Mouse (Mus musculus) retina, postnatal 1 day (tissue): ENCODE measurements around the gene Gm21976.

ENCODE experiments used
- DNase-seq: peaks from one replicate; pipeline ENCODE4 v3.0.0-alpha.2; 2012

Gene Gm21976

GRCm38 (mm10) chr13:98279686-98280085, at the start of gene Gm21976:
TSS of gene Gm21976 (plus strand) at chr13:98279887.
- no peak for DNase-seq

DNA sequence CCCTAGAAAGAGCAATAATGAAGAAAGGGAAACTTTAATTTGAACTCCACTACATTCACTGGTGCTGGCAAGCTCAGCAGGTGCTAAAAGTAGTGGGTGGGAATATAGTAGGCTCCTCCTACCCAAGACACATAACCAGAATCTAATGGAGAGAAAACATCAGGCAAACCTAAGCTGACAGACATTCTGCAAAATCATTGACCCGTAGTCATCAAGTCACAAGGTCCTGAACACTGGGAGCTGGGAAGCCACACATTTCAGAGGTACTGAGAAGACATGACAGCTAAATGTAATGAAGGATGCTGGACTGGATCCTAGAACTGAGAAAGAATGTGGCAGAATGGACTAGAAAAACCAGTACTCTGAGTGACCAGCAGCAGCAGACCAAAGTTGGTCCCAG, 49.2 kb upstream of the Gm21976 start:
- DNase-seq: peak; percentile 85

DNA sequence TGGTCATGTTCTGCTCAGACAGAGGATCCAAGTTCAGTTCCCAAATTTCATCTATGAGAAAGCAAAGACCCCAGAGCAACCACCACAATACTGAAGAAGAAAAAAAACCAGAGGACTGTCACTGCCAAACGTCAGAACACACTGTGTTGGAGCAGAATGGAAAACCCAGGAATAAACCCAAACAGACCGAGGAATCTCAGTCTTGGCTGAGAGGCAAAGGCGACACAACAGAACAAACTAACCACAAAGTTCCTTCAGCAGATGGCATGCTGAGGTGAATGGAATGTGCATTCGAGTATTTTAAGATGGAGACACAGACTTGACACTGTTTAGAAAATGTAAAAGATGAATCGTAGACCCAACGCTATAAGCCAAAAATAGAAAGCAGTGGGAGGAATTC, 44.2 kb upstream of the Gm21976 start:
- no peak for DNase-seq

DNA sequence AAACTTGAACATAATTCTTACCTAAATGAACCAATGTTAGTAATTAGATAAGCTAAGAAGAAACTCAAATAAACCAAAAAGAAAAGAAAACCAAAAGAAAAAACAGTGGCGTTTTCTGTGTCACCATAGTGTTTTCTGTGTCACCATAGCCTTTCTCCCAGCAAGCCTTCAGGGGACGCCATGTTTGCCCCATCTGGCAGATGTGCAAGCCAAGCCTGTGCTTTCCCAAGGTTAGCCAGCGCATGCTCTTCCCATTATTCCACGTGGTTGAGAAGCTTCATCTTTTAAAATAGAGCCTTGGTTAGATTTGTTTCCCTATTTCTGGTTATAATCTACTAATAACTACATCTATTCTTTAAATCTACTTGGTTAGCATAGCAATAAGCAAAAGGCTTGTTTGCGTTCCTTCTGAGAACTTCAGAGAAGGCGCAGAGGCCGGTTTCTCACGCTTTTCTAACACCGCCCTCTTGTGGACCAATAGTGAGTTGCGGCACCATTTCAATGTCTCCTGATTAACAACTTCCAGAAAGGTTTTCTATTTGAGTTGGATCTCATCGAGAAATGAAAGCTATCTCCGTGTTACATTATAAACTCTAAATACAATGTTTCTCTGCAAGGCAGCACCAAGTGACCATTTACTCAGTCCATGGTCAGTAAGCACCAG, 39.6 kb upstream of the Gm21976 start:
- peak; percentile 76 for DNase-seq

DNA sequence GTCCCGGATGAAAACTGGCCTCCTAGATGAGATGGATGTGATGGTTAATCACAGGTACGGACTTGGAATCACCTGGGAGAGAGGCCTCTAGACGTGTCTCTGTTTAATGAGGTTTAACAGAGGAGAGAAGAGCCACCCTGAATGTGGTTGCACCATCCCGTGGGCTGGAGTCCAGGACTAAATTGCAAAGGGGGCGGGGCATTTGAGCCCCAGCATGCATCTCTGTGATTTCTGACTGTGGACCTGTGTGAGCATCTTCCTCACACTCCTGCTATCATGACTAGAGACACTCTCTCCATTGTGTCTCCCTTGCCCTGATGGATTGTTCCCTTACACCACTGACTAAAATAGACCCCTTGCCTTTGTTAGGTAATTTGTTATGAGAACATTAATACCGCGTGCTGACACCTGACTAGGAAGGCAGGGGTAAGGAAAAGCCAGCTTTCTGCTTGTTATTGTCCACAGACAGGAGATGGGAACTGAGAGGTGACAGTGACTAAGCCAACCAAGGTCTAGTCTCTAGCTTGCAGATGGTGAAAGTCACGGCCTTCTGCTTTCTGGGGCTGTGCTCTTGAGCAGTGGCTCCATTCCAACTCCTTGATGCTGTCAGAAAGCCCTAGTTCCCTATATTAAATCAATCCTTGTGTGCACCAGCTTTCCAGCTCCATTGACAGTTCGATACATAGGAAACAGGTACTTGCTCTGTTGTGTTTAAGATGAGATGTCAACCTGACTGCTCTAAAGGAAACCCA, 38.0 kb upstream of the Gm21976 start:
- no peak for DNase-seq

DNA sequence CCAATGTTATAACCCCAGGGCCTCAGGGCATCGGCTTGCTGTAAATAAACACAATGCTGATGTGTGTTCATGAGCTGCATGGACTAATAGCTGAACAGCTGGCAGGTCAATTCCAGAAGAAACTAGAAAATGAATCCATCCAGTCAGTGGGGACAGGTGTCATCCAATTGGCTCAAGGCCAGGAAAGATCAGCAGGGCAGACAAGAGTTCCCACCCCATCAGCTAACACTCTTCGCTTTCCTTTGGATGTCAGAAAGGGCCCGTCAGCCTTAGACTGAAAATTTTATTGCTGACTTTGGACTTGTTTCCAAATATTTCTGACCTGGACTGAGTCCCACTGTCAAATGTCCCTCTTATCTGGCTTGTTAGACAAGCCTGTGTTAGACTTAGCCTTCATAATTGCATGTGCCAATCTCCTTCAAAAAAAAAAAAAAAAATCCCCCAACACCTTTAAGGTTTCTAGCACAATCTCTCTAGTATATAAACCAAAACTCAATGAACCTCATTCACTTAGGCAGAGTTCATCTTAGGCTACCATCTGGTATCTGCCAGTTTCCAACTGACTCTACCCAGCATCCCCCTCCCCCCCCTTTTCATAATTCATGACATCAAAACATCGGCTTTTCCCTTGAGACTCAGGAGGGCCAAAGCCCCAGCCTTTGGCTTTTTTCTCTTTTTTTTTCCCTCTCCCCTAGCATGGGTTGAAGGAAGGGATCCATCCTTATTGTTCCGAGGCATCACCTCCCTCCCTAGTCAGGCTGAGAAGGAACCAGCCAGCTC, 34.9 kb upstream of the Gm21976 start:
- DNase-seq: peak; percentile 51

GRCm38 (mm10) chr13:98245386-98245785, 34.3 kb upstream of the Gm21976 start:
- no peak for DNase-seq

GRCm38 (mm10) chr13:98249594-98249993, 30.1 kb upstream of the Gm21976 start:
- no peak for DNase-seq

GRCm38 (mm10) chr13:98254921-98255320, 24.8 kb upstream of the Gm21976 start:
- peak; percentile 27 for DNase-seq

GRCm38 (mm10) chr13:98262636-98263457, 16.8 kb upstream of the Gm21976 start, which contains the start of the genes Utp15 and Ankra2:
TSS of gene Utp15 (minus strand) at chr13:98263041.
TSS of gene Ankra2 (plus strand) at chr13:98263074.
- peak; percentile 99 for DNase-seq

- DNase-seq: no peak
Observed at GRCm38 (mm10) chr13:98263458-98263987, 16.2 kb upstream of the Gm21976 start.

- peak; percentile 11 for DNase-seq
Observed at GRCm38 (mm10) chr13:98264111-98264510, 15.6 kb upstream of the Gm21976 start.

DNA sequence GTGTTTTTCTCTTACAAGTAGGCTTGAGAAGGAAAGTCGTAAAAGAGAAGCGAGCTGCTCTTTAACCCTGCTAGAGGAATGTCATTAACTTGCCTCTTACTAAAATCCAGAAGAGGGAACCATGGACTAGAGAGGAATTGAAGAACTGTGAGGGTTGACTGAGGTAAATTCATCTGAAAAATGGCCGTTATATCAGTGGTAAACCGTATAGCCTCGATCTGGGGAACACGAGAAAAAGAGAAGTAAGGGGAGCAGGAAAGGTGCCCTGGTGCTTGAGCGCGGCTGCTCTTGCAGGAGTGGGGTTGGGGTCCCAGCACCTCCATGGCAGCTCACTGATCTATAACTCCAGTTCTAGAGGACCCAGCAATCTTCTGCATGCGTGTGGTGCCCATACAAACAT, 5.7 kb upstream of the Gm21976 start:
- DNase-seq: no peak

- DNase-seq: no peak
Observed at GRCm38 (mm10) chr13:98275646-98276045, 4.0 kb upstream of the Gm21976 start.

- no peak for DNase-seq
Observed at GRCm38 (mm10) chr13:98276253-98276652, 3.4 kb upstream of the Gm21976 start.

DNA sequence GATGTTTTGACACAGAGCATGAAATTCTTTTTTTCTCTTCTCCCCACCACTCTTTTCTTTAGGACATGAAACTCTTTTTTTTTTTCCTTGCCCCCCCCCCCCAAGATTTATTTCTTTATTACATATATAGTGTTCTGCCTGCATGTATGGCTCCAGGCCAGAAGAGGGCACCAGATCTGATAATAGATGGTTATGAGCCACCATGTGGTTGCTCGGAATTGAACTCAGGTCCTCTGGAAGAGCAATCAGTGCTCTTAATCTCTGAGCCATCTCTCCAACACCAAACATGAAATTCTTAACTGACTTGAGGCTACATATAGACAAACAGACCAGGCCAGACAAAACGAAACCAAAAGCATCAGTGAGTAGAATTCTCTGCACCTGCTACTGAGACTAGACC, 2.2 kb upstream of the Gm21976 start:
- DNase-seq: no peak

GRCm38 (mm10) chr13:98280990-98281650, 1.4 kb downstream of the Gm21976 start:
- DNase-seq: no peak

GRCm38 (mm10) chr13:98290719-98291118, 11.0 kb downstream of the Gm21976 start:
- no peak for DNase-seq

DNA sequence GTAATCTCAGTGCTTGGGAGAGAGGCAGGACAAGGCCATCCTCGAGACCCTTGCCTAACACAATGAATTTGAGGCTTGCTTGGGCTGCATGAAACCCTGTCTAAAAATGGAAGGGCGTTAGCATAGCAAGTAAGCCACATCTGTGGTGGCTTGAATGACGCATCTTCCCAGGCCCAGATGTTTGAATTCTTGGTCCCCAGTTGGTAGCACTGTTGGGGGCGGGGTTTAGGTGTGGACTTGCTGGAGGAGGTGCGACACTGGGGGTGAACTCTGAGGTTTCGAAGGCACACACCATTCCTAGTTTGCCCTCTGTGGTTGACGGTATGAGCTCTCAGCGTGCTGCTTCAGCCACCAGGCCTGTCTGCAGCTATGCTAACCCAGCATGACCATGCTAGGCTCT, 12.0 kb downstream of the Gm21976 start:
- DNase-seq: no peak

DNA sequence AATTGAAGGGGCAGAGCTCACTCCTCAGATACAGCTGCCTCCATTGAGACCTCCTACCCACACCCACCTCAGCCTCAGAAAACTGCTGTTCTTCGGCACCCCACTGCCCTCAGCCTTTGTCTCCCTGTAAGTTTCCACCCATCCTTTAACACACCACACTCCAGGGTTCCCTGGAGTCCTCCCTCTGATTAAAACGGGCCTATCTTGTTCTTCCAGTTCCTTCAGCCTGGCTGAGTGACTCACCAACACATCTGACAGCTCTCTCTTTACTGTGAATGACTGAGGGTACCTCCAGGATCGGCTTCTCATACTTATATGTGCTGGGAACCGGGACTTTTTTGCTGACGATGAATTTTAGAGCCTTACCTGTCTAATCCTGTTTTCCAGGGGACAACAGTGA, 16.4 kb downstream of the Gm21976 start:
- DNase-seq: no peak

- DNase-seq: peak; percentile 15
Observed at GRCm38 (mm10) chr13:98297883-98298482, 18.3 kb downstream of the Gm21976 start.
